Mouse (Mus musculus) MEL (cell line): ENCODE data around the gene Snrpd3.

ENCODE experiments used
- CHD1 ChIP-seq: IDR thresholded peaks from 2 replicates; pipeline ENCODE4 v1.6.1; 2012; ENCODE audit warnings: low read depth, mild to moderate bottlenecking, inconsistent platforms, low read length, improper control_type of control experiment
- CTCF ChIP-seq, 3 experiments: IDR thresholded peaks in 2 of 3; conservative IDR thresholded peaks in 1 of 3; 2 replicates each; pipeline ENCODE4 v1.5.1; 2011 to 2012; ENCODE audit warnings: low read length in 3 of 3, low read depth in 2 of 3, mild to moderate bottlenecking in 2 of 3, improper control_type of control experiment in 1 of 3, inconsistent platforms in 1 of 3, mixed read lengths in 1 of 3, moderate library complexity in 1 of 3; ENCODE audit not compliant: control insufficient read depth in 1 of 3, insufficient read depth in 1 of 3, poor library complexity in 1 of 3, severe bottlenecking in 1 of 3
- E2F4 ChIP-seq: IDR thresholded peaks from 2 replicates; pipeline ENCODE4 v1.6.1; 2011; ENCODE audit warnings: low read depth, low read length, improper control_type of control experiment, borderline replicate concordance
- EP300 ChIP-seq, 2 experiments: IDR thresholded peaks; 2 replicates each; pipeline ENCODE4 v1.6.1; 2011; ENCODE audit warnings: improper control_type of control experiment in 2 of 2, low read length in 2 of 2, low read depth in 1 of 2, mild to moderate bottlenecking in 1 of 2
- GABPA ChIP-seq: IDR thresholded peaks from 2 replicates; pipeline ENCODE4 v1.6.1; 2012; ENCODE audit warnings: low read depth, mild to moderate bottlenecking, inconsistent platforms, low read length, improper control_type of control experiment, moderate library complexity
- GATA1 ChIP-seq: IDR thresholded peaks from 2 replicates; pipeline ENCODE4 v1.6.1; 2011; ENCODE audit warnings: low read depth, low read length, improper control_type of control experiment
- JUND ChIP-seq: IDR thresholded peaks from 2 replicates; pipeline ENCODE4 v1.6.1; 2011; ENCODE audit warnings: low read depth, mild to moderate bottlenecking, improper control_type of control experiment, low read length
- MAX ChIP-seq: IDR thresholded peaks from 2 replicates; pipeline ENCODE4 v1.6.1; 2011; ENCODE audit warnings: low read length, improper control_type of control experiment
- POLR2A ChIP-seq, 2 experiments: IDR thresholded peaks; 2 replicates each; pipeline ENCODE4 v1.6.1; 2011 to 2012; ENCODE audit warnings: low read length in 2 of 2, mild to moderate bottlenecking in 2 of 2, control low read depth in 1 of 2, improper control_type of control experiment in 1 of 2, low read depth in 1 of 2, moderate library complexity in 1 of 2; ENCODE audit not compliant: control insufficient read depth in 1 of 2, insufficient read depth in 1 of 2, poor library complexity in 1 of 2
- POLR2AphosphoS2 ChIP-seq: IDR thresholded peaks from 2 replicates; pipeline ENCODE4 v1.6.1; 2011; ENCODE audit warnings: low read length, improper control_type of control experiment
- USF2 ChIP-seq, 2 experiments: IDR thresholded peaks; 2 replicates each; pipeline ENCODE4 v1.6.1; 2011 to 2012; ENCODE audit warnings: improper control_type of control experiment in 2 of 2, low read length in 2 of 2, borderline replicate concordance in 1 of 2, inconsistent platforms in 1 of 2, low read depth in 1 of 2, mild to moderate bottlenecking in 1 of 2; ENCODE audit not compliant: insufficient read depth in 1 of 2
- ZC3H11A ChIP-seq: IDR thresholded peaks from 2 replicates; pipeline ENCODE4 v1.6.1; 2012; ENCODE audit warnings: low read depth, mild to moderate bottlenecking, inconsistent platforms, low read length, improper control_type of control experiment
- ZKSCAN1 ChIP-seq: IDR thresholded peaks from 2 replicates; pipeline ENCODE4 v1.6.1; 2012; ENCODE audit warnings: low read depth, mild to moderate bottlenecking, inconsistent platforms, low read length, improper control_type of control experiment, moderate library complexity

DNA sequence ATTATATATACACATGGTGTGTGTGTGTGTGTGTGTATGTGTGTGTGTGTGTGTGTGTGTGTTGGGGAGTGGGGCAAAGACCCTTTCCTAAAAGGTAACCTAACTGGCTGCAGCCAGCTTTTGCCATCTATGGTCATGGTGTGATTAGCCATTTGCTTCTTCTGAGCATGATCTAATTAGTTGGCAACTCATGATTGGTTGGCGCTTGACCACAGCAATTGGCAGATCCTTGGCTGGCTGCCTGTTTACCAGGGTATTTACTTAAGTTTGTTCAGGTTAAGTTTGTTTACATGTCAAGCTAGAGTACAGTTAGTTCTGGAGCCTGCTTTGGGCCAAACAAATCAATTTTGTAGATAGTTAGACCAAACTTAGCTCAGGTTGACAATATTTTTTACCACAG lies 15.7 kb upstream of the Snrpd3 start:
- TF ChIP-seq GATA1 (no peak), JUND (no peak), POLR2A (IDR thresholded peaks at IDR 0.05; ENCODE audit: control insufficient read depth in 1 of 2, insufficient read depth in 1 of 2, low read depth in 1 of 2, low read length in 2 of 2, poor library complexity in 1 of 2) (no peak), EP300 (IDR thresholded peaks at IDR 0.05; ENCODE audit: low read depth in 1 of 2, low read length in 2 of 2) (no peak), CHD1 (no peak), POLR2AphosphoS2 (no peak), ZKSCAN1 (no peak), CTCF (IDR thresholded peaks at IDR 0.05 in 2 of 3, conservative IDR thresholded peaks at IDR 0.05 in 1 of 3; ENCODE audit: control insufficient read depth in 1 of 3, insufficient read depth in 1 of 3, low read depth in 2 of 3, low read length in 3 of 3, poor library complexity in 1 of 3, severe bottlenecking in 1 of 3) (no peak), GABPA (no peak), MAX (no peak), USF2 (IDR thresholded peaks at IDR 0.05; ENCODE audit: borderline replicate concordance in 1 of 2, insufficient read depth in 1 of 2, low read depth in 1 of 2, low read length in 2 of 2) (no peak), ZC3H11A (no peak), E2F4 (no peak)
